Mouse (Mus musculus): ENCODE measurements around the gene Disp2. TPM values are rescaled to one million over a fixed set of nuclear protein-coding genes. Genes with fewer than 3 reads are reported as not detected.
A peak's percentile ranks its signal among the peaks of the same experiment; 100 is the strongest.

Gene Disp2
- polyA plus RNA-seq, 1 experiment from 2014 or later: 87.0 TPM

DNA sequence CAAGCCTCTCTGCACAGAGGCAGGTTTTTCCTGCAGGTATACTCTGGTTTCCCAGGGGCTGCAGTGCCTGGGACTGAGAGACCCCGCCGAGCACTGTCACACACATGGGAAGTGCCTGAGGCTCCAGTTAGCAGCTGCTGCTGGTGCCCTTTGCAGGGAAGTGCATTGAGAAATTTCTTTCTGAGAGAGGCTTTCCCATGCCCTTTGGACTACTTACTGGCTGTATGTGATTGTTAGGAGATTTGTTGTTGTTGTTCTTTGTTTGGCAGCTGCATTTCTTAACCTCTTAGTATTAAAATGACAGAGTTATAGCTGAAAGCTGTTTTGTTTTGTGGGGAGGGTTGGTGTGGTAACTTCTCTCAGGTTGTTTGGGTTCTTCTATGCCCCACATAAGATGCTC is 31.3 kb downstream of the Disp2 start:
- H3K27me3 ChIP-seq (replicated peaks; ENCODE audit: control insufficient read depth, insufficient read depth, low read length): no peaks in the 10 kb centered on the region
- H3K27ac ChIP-seq (ENCODE audit: low read depth, low read length): no peak overlapping the region
- 37% methylated on average over 2 of the region's 2 CpGs for WGBS
- H3K4me1 ChIP-seq (ENCODE audit: control insufficient read depth, insufficient read depth, low read depth, low read length): peaks cover 8% of the 10 kb centered on the region
- H3K4me3 ChIP-seq (ENCODE audit: low read length): no peak overlapping the region
- H3K9me3 ChIP-seq (ENCODE audit: control insufficient read depth, low read length): peaks cover 4% of the 10 kb centered on the region; the same call in 1 of the 2 replicates
- no peak overlapping the region for H3K9ac ChIP-seq (ENCODE audit: low read depth, low read length)
- H3K4me2 ChIP-seq (ENCODE audit: low read length): no peak overlapping the region
- no peak for ATAC-seq
- H3K36me3 ChIP-seq (ENCODE audit: control insufficient read depth, insufficient read depth, low read length): no peaks in the 10 kb centered on the region

DNA sequence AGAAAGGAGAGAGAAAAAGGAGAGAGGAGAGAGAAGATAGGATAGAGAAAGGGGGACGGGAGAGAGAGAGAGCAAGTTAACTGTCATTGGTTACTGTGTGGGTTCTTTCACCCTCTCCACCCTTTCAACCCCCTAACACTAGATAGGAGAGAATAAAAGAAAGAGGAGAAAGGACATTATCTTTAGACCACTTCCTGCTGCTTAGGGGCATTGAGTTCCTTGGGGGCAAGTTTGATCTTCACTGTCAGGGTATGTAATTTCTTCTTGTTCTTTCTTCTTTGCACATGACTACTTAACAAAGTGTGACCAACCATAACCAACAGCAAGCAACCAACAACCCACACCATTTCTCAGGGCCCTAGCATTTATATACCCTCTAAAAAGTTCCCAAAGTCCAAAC is 33.2 kb downstream of the Disp2 start:
- ATAC-seq: no peak
- no peak overlapping the region for H3K4me2 ChIP-seq (ENCODE audit: low read length)
- WGBS: 59% methylated on average over 1 of the region's 1 CpGs
- H3K9me3 ChIP-seq (ENCODE audit: control insufficient read depth, low read length): peaks cover 4% of the 10 kb centered on the region; the same call in 1 of the 2 replicates
- H3K27ac ChIP-seq (ENCODE audit: low read depth, low read length): no peak overlapping the region
- H3K27me3 ChIP-seq (replicated peaks; ENCODE audit: control insufficient read depth, insufficient read depth, low read length): no peaks in the 10 kb centered on the region
- no peaks in the 10 kb centered on the region for H3K36me3 ChIP-seq (ENCODE audit: control insufficient read depth, insufficient read depth, low read length)
- peaks cover 8% of the 10 kb centered on the region for H3K4me1 ChIP-seq (ENCODE audit: control insufficient read depth, insufficient read depth, low read depth, low read length)
- H3K4me3 ChIP-seq (ENCODE audit: low read length): no peak overlapping the region
- no peak overlapping the region for H3K9ac ChIP-seq (ENCODE audit: low read depth, low read length)

GRCm38 (mm10) chr2:118813981-118814836 is 34.7 kb downstream of the Disp2 start, which contains the start of gene Knstrn:
Knstrn (plus strand) TSS chr2:118814003.
- peaks cover 4% of the 10 kb centered on the region; the same call in 1 of the 2 replicates for H3K9me3 ChIP-seq (ENCODE audit: control insufficient read depth, low read length)
- peaks cover 8% of the 10 kb centered on the region for H3K4me1 ChIP-seq (ENCODE audit: control insufficient read depth, insufficient read depth, low read depth, low read length)
- ATAC-seq: peak; percentile 97
- H3K4me3 ChIP-seq (ENCODE audit: low read length): peak within 1 kb of the TSS; percentile 67
- H3K27ac ChIP-seq (ENCODE audit: low read depth, low read length): no peak within 1 kb of the TSS
- peak within 1 kb of the TSS; percentile 85 for H3K4me2 ChIP-seq (ENCODE audit: low read length)
- no peaks in the 10 kb centered on the region for H3K36me3 ChIP-seq (ENCODE audit: control insufficient read depth, insufficient read depth, low read length)
- peak within 1 kb of the TSS; percentile 67 for H3K9ac ChIP-seq (ENCODE audit: low read depth, low read length)
- no peaks in the 10 kb centered on the region for H3K27me3 ChIP-seq (replicated peaks; ENCODE audit: control insufficient read depth, insufficient read depth, low read length)
- under 1% methylated on average over 49 of the region's 49 CpGs for WGBS

- no peak for ATAC-seq
- Histone ChIP-seq H3K4me2 (ENCODE audit: low read length) (no peak overlapping the region), H3K9ac (ENCODE audit: low read depth, low read length) (no peak overlapping the region), H3K9me3 (ENCODE audit: control insufficient read depth, low read length) (no peaks in the 10 kb centered on the region), H3K36me3 (ENCODE audit: control insufficient read depth, insufficient read depth, low read length) (no peaks in the 10 kb centered on the region), H3K4me1 (ENCODE audit: control insufficient read depth, insufficient read depth, low read depth, low read length) (no peaks in the 10 kb centered on the region), H3K4me3 (ENCODE audit: low read length) (no peak overlapping the region), H3K27me3 (replicated peaks; ENCODE audit: control insufficient read depth, insufficient read depth, low read length) (no peaks in the 10 kb centered on the region), H3K27ac (ENCODE audit: low read depth, low read length) (no peak overlapping the region)
- 96% methylated on average over 5 of the region's 5 CpGs for WGBS
These were observed 43.3 kb downstream of the Disp2 start for GRCm38 (mm10) chr2:118822800-118823199.

DNA sequence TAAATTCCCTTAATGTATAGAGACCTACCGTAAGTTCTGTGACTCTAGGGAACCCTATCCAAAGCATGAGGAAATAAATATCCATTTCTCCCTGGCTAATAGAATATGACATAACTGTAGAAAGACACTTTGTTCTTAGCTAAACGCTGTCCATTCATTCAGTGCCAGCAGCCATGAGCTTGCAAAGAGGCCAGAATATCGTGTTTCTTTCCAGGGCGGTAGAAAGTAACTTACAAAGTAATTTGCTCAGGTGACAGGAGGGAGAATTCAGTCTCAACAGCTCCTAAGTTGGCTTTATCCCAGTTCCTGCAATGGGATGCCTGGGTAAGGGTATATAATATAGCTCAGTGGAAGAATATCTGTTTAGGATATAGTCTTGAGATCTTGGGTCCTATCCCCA is 44.9 kb downstream of the Disp2 start:
- no peaks in the 10 kb centered on the region for H3K36me3 ChIP-seq (ENCODE audit: control insufficient read depth, insufficient read depth, low read length)
- H3K4me2 ChIP-seq (ENCODE audit: low read length): no peak overlapping the region
- H3K9ac ChIP-seq (ENCODE audit: low read depth, low read length): no peak overlapping the region
- ATAC-seq: no peak
- H3K4me3 ChIP-seq (ENCODE audit: low read length): no peak overlapping the region
- WGBS: 96% methylated on average over 4 of the region's 4 CpGs
- no peak overlapping the region for H3K27ac ChIP-seq (ENCODE audit: low read depth, low read length)
- no peaks in the 10 kb centered on the region for H3K4me1 ChIP-seq (ENCODE audit: control insufficient read depth, insufficient read depth, low read depth, low read length)
- no peaks in the 10 kb centered on the region for H3K9me3 ChIP-seq (ENCODE audit: control insufficient read depth, low read length)
- H3K27me3 ChIP-seq (replicated peaks; ENCODE audit: control insufficient read depth, insufficient read depth, low read length): no peaks in the 10 kb centered on the region

DNA sequence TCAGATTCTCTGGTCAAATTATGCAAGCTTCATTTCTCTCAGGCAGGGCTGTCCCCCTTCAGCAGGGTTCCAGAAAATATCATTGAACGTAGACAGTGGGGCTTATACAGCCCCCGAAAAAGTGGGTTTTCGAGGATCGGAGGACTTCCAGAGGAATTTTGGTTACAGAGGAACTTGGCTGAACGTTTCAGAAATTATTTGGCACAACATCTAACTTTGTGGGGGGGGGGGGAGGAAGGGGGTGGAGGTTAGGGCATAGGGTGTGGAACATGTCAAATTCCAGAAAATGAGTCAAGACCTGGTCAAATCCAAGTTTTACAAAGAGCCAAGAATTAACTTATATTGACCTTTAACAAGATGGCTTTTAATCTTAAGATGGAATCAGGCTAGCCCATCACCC is 49.6 kb downstream of the Disp2 start:
- Histone ChIP-seq H3K9me3 (ENCODE audit: control insufficient read depth, low read length) (no peaks in the 10 kb centered on the region), H3K4me2 (ENCODE audit: low read length) (no peak overlapping the region), H3K4me3 (ENCODE audit: low read length) (no peak overlapping the region), H3K36me3 (ENCODE audit: control insufficient read depth, insufficient read depth, low read length) (no peaks in the 10 kb centered on the region), H3K27ac (ENCODE audit: low read depth, low read length) (no peak overlapping the region), H3K27me3 (replicated peaks; ENCODE audit: control insufficient read depth, insufficient read depth, low read length) (no peaks in the 10 kb centered on the region), H3K9ac (ENCODE audit: low read depth, low read length) (no peak overlapping the region), H3K4me1 (ENCODE audit: control insufficient read depth, insufficient read depth, low read depth, low read length) (no peaks in the 10 kb centered on the region)
- ATAC-seq: no peak
- WGBS: 96% methylated on average over 5 of the region's 5 CpGs

DNA sequence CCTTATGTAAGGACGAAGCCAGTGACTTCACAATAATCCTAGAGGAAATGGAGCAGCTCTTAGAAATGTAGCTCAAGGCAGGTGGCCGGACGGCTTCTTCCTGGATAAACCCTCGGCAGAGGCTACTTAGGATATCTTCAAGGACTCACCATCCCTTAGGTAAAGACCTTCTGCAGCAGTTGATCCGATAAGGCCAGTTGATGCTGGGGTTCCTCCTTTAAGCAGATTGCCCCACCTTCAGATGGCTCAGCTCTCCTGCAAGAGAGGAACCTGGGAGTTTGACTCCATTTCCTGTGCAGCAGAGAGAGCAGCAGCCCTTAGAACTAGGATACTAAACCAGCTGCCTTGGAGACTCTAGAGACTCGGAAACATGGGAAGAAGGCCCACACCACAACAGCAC is 54.5 kb downstream of the Disp2 start:
- no peaks in the 10 kb centered on the region for H3K36me3 ChIP-seq (ENCODE audit: control insufficient read depth, insufficient read depth, low read length)
- H3K9me3 ChIP-seq (ENCODE audit: control insufficient read depth, low read length): no peaks in the 10 kb centered on the region
- no peak for ATAC-seq
- no peak overlapping the region for H3K4me3 ChIP-seq (ENCODE audit: low read length)
- no peak overlapping the region for H3K9ac ChIP-seq (ENCODE audit: low read depth, low read length)
- WGBS: 96% methylated on average over 6 of the region's 6 CpGs
- no peak overlapping the region for H3K27ac ChIP-seq (ENCODE audit: low read depth, low read length)
- no peak overlapping the region for H3K4me2 ChIP-seq (ENCODE audit: low read length)
- no peaks in the 10 kb centered on the region for H3K4me1 ChIP-seq (ENCODE audit: control insufficient read depth, insufficient read depth, low read depth, low read length)
- H3K27me3 ChIP-seq (replicated peaks; ENCODE audit: control insufficient read depth, insufficient read depth, low read length): no peaks in the 10 kb centered on the region

DNA sequence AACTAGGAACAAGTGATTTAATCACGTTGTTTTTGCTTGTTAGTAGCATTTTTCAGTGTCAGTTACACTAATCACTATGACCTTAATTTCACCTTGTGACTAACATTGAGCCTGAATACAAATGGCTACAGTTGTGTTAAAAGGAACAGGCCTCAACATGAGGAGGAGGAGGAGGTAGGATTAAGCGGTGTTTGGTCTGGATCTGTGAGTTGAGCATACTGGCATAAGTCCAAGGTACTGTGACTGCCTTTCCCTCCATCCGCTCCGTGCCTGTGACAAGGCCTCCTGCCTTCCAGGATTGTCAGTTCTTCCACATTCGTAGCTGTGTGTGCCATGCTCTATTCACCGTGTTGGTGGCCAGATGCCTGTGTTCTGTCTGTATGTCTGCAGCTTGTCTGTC is 55.6 kb downstream of the Disp2 start:
- Histone ChIP-seq H3K4me1 (ENCODE audit: control insufficient read depth, insufficient read depth, low read depth, low read length) (no peaks in the 10 kb centered on the region), H3K4me2 (ENCODE audit: low read length) (no peak overlapping the region), H3K27me3 (replicated peaks; ENCODE audit: control insufficient read depth, insufficient read depth, low read length) (no peaks in the 10 kb centered on the region), H3K9me3 (ENCODE audit: control insufficient read depth, low read length) (no peaks in the 10 kb centered on the region), H3K27ac (ENCODE audit: low read depth, low read length) (no peak overlapping the region), H3K4me3 (ENCODE audit: low read length) (no peak overlapping the region), H3K36me3 (ENCODE audit: control insufficient read depth, insufficient read depth, low read length) (no peaks in the 10 kb centered on the region), H3K9ac (ENCODE audit: low read depth, low read length) (no peak overlapping the region)
- ATAC-seq: no peak
- 75% methylated on average over 6 of the region's 6 CpGs for WGBS

DNA sequence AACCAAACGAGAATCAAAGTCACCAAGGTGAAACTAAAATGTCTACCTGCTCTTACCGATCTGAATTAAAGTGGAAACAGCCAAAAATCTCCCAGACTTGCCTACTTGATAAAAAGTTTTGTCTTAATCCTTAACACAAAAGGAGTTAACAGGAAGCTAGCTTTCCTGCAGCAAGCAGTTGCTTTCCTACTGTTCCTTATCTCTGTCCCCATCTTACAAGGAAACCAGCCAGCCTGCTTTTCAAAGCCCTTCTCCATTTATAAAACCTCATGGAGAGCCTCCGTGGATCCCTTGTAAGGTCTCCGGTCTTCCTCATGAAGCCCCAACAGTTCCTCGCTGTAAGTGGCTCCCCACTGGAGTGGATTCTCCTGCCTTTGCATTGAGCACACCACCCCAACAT is 58.8 kb downstream of the Disp2 start:
- no peak overlapping the region for H3K27ac ChIP-seq (ENCODE audit: low read depth, low read length)
- 55% methylated on average over 5 of the region's 5 CpGs for WGBS
- H3K4me1 ChIP-seq (ENCODE audit: control insufficient read depth, insufficient read depth, low read depth, low read length): no peaks in the 10 kb centered on the region
- no peak for ATAC-seq
- no peaks in the 10 kb centered on the region for H3K27me3 ChIP-seq (replicated peaks; ENCODE audit: control insufficient read depth, insufficient read depth, low read length)
- no peak overlapping the region for H3K4me2 ChIP-seq (ENCODE audit: low read length)
- H3K9me3 ChIP-seq (ENCODE audit: control insufficient read depth, low read length): no peaks in the 10 kb centered on the region
- H3K4me3 ChIP-seq (ENCODE audit: low read length): no peak overlapping the region
- no peaks in the 10 kb centered on the region for H3K36me3 ChIP-seq (ENCODE audit: control insufficient read depth, insufficient read depth, low read length)
- no peak overlapping the region for H3K9ac ChIP-seq (ENCODE audit: low read depth, low read length)
